Mouse (Mus musculus) urinary bladder, postnatal 25 days (tissue): ENCODE results near the gene 1110017D15Rik.
A peak's percentile ranks its signal among the peaks of the same experiment; 100 is the strongest.

Experiments used
- DNase-seq: peaks from one replicate; pipeline ENCODE4 v3.0.0; 2022; ENCODE audit warnings: low spot score

1110017D15Rik gene

GRCm38 (mm10) chr4:41513309-41513708 lies 3.8 kb downstream of the 1110017D15Rik start:
- no peak for DNase-seq

- DNase-seq, result no peak
Measured at GRCm38 (mm10) chr4:41507998-41508397, 9.1 kb downstream of the 1110017D15Rik start.

GRCm38 (mm10) chr4:41507326-41507924 lies 9.7 kb downstream of the 1110017D15Rik start:
- DNase-seq, result no peak

- DNase-seq, result peak; percentile 86
Measured at GRCm38 (mm10) chr4:41506906-41507305, 10.2 kb downstream of the 1110017D15Rik start.

- no peak for DNase-seq
Measured at GRCm38 (mm10) chr4:41506156-41506555, 11.0 kb downstream of the 1110017D15Rik start.

GRCm38 (mm10) chr4:41505131-41505551 lies 12.0 kb downstream of the 1110017D15Rik start:
- no peak for DNase-seq

GRCm38 (mm10) chr4:41504325-41504724 lies 12.8 kb downstream of the 1110017D15Rik start:
- no peak for DNase-seq

- DNase-seq, result peak; percentile 98
Measured at GRCm38 (mm10) chr4:41502986-41503412, 14.1 kb downstream of the 1110017D15Rik start, which contains the start of gene AI464131. Gene AI464131, minus strand, starts transcription at chr4:41503076.

- DNase-seq, result no peak
Measured at GRCm38 (mm10) chr4:41502171-41502940, 14.8 kb downstream of the 1110017D15Rik start.

GRCm38 (mm10) chr4:41500787-41501186 lies 16.3 kb downstream of the 1110017D15Rik start:
- no peak for DNase-seq

GRCm38 (mm10) chr4:41499619-41500018 lies 17.5 kb downstream of the 1110017D15Rik start:
- no peak for DNase-seq

GRCm38 (mm10) chr4:41498921-41499391 lies 18.2 kb downstream of the 1110017D15Rik start:
- no peak for DNase-seq

- no peak for DNase-seq
Measured at GRCm38 (mm10) chr4:41497995-41498845, 18.9 kb downstream of the 1110017D15Rik start.

GRCm38 (mm10) chr4:41497579-41497978 lies 19.6 kb downstream of the 1110017D15Rik start:
- no peak for DNase-seq

- no peak for DNase-seq
Measured at GRCm38 (mm10) chr4:41497046-41497445, 20.1 kb downstream of the 1110017D15Rik start.

GRCm38 (mm10) chr4:41495850-41496249 lies 21.3 kb downstream of the 1110017D15Rik start:
- no peak for DNase-seq

GRCm38 (mm10) chr4:41495076-41495475 lies 22.1 kb downstream of the 1110017D15Rik start:
- DNase-seq, result no peak

- DNase-seq, result no peak
Measured at GRCm38 (mm10) chr4:41494378-41494777, 22.8 kb downstream of the 1110017D15Rik start.

- DNase-seq, result no peak
Measured at GRCm38 (mm10) chr4:41493464-41494116, 23.5 kb downstream of the 1110017D15Rik start.

- no peak for DNase-seq
Measured at GRCm38 (mm10) chr4:41492951-41493350, 24.2 kb downstream of the 1110017D15Rik start.

GRCm38 (mm10) chr4:41481601-41482017 lies 35.5 kb downstream of the 1110017D15Rik start:
- DNase-seq, result peak; percentile 35

GRCm38 (mm10) chr4:41480254-41480653 lies 36.9 kb downstream of the 1110017D15Rik start:
- DNase-seq, result no peak
